In genomic region chr2:71383890-71384289, GRCm38 (mm10) we compare ENCODE assay signal across 15 mouse cellular contexts. TPM values are rescaled to one million over a fixed set of nuclear protein-coding genes. Genes with fewer than 3 reads are reported as not detected.
DNase-seq lines count a peak whose midpoint lies in the region; ATAC-seq and TF ChIP-seq lines count a peak whose summit lies in the region.
"Had no signal": no experiment of that assay in that cellular context is flagged by ENCODE, and none has a peak within 500 bp of the region (broad histone marks: within the 10 kb centered on the region; RNA-seq: fewer than 3 reads in every experiment).

No protein-coding gene starts in this region.

- no peaks in the 10 kb centered on the region for H3K36me3 ChIP-seq in heart, embryonic 11.5 days (ENCODE audit: control insufficient read depth, insufficient read depth, low read length)
- H3K36me3 ChIP-seq in liver, embryonic 12.5 days, result no peaks in the 10 kb centered on the region
- no peaks in the 10 kb centered on the region for H3K36me3 ChIP-seq in liver, postnatal 0 days (replicated peaks; ENCODE audit: insufficient read depth, low read length)
- no peaks in the 10 kb centered on the region for H3K36me3 ChIP-seq in embryonic facial prominence, embryonic 14.5 days (ENCODE audit: control insufficient read depth, insufficient read depth, low read length)
- no peaks in the 10 kb centered on the region for H3K36me3 ChIP-seq in small intestine, adult 2 months (ENCODE audit: control insufficient read depth, insufficient read depth, low read length)

- no peak overlapping the region for H3K27ac ChIP-seq in heart, embryonic 11.5 days (ENCODE audit: low read depth, low read length)
- H3K27ac ChIP-seq in liver, embryonic 12.5 days, result no peak overlapping the region
- H3K27ac ChIP-seq in liver, postnatal 0 days (ENCODE audit: low read depth), result no peak overlapping the region
- H3K27ac ChIP-seq in embryonic facial prominence, embryonic 14.5 days (replicated peaks; ENCODE audit: low read depth, low read length), result no peak overlapping the region
- H3K27ac ChIP-seq in small intestine, adult 2 months (ENCODE audit: insufficient read depth, low read depth, low read length), result no peak overlapping the region
- H3K27ac ChIP-seq: forebrain, embryonic 13.5 days; kidney, postnatal 0 days had no signal

- no peaks in the 10 kb centered on the region for H3K9me3 ChIP-seq in heart, embryonic 11.5 days (replicated peaks; ENCODE audit: control insufficient read depth, low read length)
- no peaks in the 10 kb centered on the region for H3K9me3 ChIP-seq in liver, embryonic 12.5 days (replicated peaks)
- H3K9me3 ChIP-seq in liver, postnatal 0 days (ENCODE audit: low read length), result no peaks in the 10 kb centered on the region
- H3K9me3 ChIP-seq in embryonic facial prominence, embryonic 14.5 days (ENCODE audit: control insufficient read depth, low read length), result no peaks in the 10 kb centered on the region
- H3K9me3 ChIP-seq: forebrain, embryonic 13.5 days had no signal

- TF ChIP-seq EP300 in liver, postnatal 0 days (IDR thresholded peaks at IDR 0.05; ENCODE audit: low read depth), result no peak

- H3K27me3 ChIP-seq in heart, embryonic 11.5 days (ENCODE audit: control insufficient read depth, insufficient read depth, low read length), result no peaks in the 10 kb centered on the region
- no peaks in the 10 kb centered on the region for H3K27me3 ChIP-seq in liver, embryonic 12.5 days (replicated peaks)
- H3K27me3 ChIP-seq in liver, postnatal 0 days (ENCODE audit: insufficient read depth, low read length), result no peaks in the 10 kb centered on the region
- no peaks in the 10 kb centered on the region for H3K27me3 ChIP-seq in embryonic facial prominence, embryonic 14.5 days (replicated peaks; ENCODE audit: control insufficient read depth, insufficient read depth, low read length)
- no peaks in the 10 kb centered on the region for H3K27me3 ChIP-seq in small intestine, adult 2 months (ENCODE audit: control insufficient read depth, insufficient read depth, low read length)
- H3K27me3 ChIP-seq: forebrain, embryonic 13.5 days had no signal

- WGBS in heart, embryonic 11.5 days (ENCODE audit: insufficient replicate concordance), result 25% methylated on average over 11 of the region's 11 CpGs
- 38% methylated on average over 11 of the region's 11 CpGs for WGBS in liver, embryonic 12.5 days (ENCODE audit: insufficient replicate concordance)
- 51% methylated on average over 11 of the region's 11 CpGs for WGBS in liver, postnatal 0 days (ENCODE audit: insufficient replicate concordance)
- WGBS in embryonic facial prominence, embryonic 14.5 days, result 39% methylated on average over 11 of the region's 11 CpGs
- WGBS in small intestine, adult 2 months, result 20% methylated on average over 11 of the region's 11 CpGs

- intact Hi-C loops in heart, postnatal 10 days (cut with DNase I), result no loop called here

- H3K4me2 ChIP-seq in heart, embryonic 11.5 days, result peak overlapping the region; percentile 41
- H3K4me2 ChIP-seq in liver, embryonic 12.5 days, result peak overlapping the region; percentile 43
- H3K4me2 ChIP-seq in liver, postnatal 0 days (ENCODE audit: low read depth, low read length), result no peak overlapping the region
- no peak overlapping the region; the same call in 1 of the 2 replicates for H3K4me2 ChIP-seq in embryonic facial prominence, embryonic 14.5 days (ENCODE audit: low read depth, low read length)
- H3K4me2 ChIP-seq: forebrain, embryonic 13.5 days had no signal

- no peak for TF ChIP-seq POLR2A in small intestine, adult 2 months (IDR thresholded peaks at IDR 0.05; ENCODE audit: low read depth, low read length)

- H3K4me3 ChIP-seq in heart, embryonic 11.5 days (ENCODE audit: low read depth, low read length), result 0 out of 2 replicates have a peak overlapping the region, but pooled peaks have one; percentile 12
- H3K4me3 ChIP-seq in liver, embryonic 12.5 days, result no peak overlapping the region
- no peak overlapping the region for H3K4me3 ChIP-seq in liver, postnatal 0 days (ENCODE audit: low read depth, low read length)
- H3K4me3 ChIP-seq in embryonic facial prominence, embryonic 14.5 days (ENCODE audit: low read depth, low read length), result no peak overlapping the region
- peak overlapping the region; percentile 61 for H3K4me3 ChIP-seq in small intestine, adult 2 months (ENCODE audit: low read depth, low read length)
- H3K4me3 ChIP-seq: forebrain, embryonic 13.5 days had no signal

- H3K4me1 ChIP-seq in heart, embryonic 11.5 days (ENCODE audit: control insufficient read depth, insufficient read depth, low read length), result no peaks in the 10 kb centered on the region
- peaks cover 17% of the 10 kb centered on the region for H3K4me1 ChIP-seq in liver, embryonic 12.5 days
- H3K4me1 ChIP-seq in liver, postnatal 0 days (ENCODE audit: insufficient read depth), result peaks cover 4% of the 10 kb centered on the region
- H3K4me1 ChIP-seq in embryonic facial prominence, embryonic 14.5 days (ENCODE audit: control insufficient read depth, insufficient read depth, low read length), result no peaks in the 10 kb centered on the region
- H3K4me1 ChIP-seq in small intestine, adult 2 months (ENCODE audit: control insufficient read depth, insufficient read depth, insufficient read length, low read length), result no peaks in the 10 kb centered on the region

- no peak for DNase-seq in heart, postnatal 10 days
- no peak for DNase-seq in liver, postnatal 0 days
- DNase-seq in embryonic facial prominence, embryonic 14.5 days (ENCODE audit: low spot score), result peak; percentile 19
- DNase-seq in spleen, adult 18-20 months, result no peak
- no peak for DNase-seq in cerebellum, postnatal 25 days
- DNase-seq: cerebellum, adult 8-10 months; gastrocnemius, postnatal 10 days; left cerebral cortex, postnatal 4 days; retina, postnatal 1 day; thymus, adult 2 months had no signal

- ATAC-seq in heart, embryonic 11.5 days (replicated peaks; ENCODE audit: insufficient number of reproducible peaks, low FRiP score, low TSS enrichment), result no peak
- ATAC-seq in liver, embryonic 12.5 days, result no peak
- no peak for ATAC-seq in liver, postnatal 0 days
- ATAC-seq in embryonic facial prominence, embryonic 14.5 days (ENCODE audit: low read depth), result peak; percentile 19; the same call in 1 of the 2 replicates
- ATAC-seq: forebrain, embryonic 13.5 days had no signal

- TF ChIP-seq CTCF in liver, postnatal 0 days (IDR thresholded peaks at IDR 0.05; ENCODE audit: low read depth), result no peak
- no peak for TF ChIP-seq CTCF in small intestine, adult 2 months (IDR thresholded peaks at IDR 0.05; ENCODE audit: extremely low read depth, insufficient read length, insufficient replicate concordance, low read depth, low read length)

- no peak overlapping the region for H3K9ac ChIP-seq in heart, embryonic 11.5 days (ENCODE audit: low read depth, low read length)
- H3K9ac ChIP-seq in liver, embryonic 12.5 days, result no peak overlapping the region
- H3K9ac ChIP-seq in liver, postnatal 0 days (replicated peaks), result no peak overlapping the region
- H3K9ac ChIP-seq in embryonic facial prominence, embryonic 14.5 days (ENCODE audit: low read depth, low read length), result no peak overlapping the region
- H3K9ac ChIP-seq: forebrain, embryonic 13.5 days had no signal

RNA-seq across cellular contexts. Expression of gene Hat1, which starts 4.9 kb away (rescaled TPM):
- 140 and 144 TPM in 2 replicates for polyA plus RNA-seq in heart, embryonic 11.5 days (2014; fragmentation: Nextera tagmentation; extraction: Ambion mirVana)
- total RNA-seq in heart, postnatal 10 days (2021), result 10 to 100 TPM; 40.7 to 48.3 TPM
- 162 and 165 TPM in 2 replicates for polyA plus RNA-seq in liver, embryonic 12.5 days (2016; fragmentation: Nextera tagmentation; extraction: Ambion mirVana)
- polyA plus RNA-seq in liver, postnatal 0 days (2015; fragmentation: Nextera tagmentation; extraction: Ambion mirVana), result 49.2 and 53.6 TPM in 2 replicates
- 96.6 and 103 TPM in 2 replicates for polyA plus RNA-seq in embryonic facial prominence, embryonic 14.5 days (2014; fragmentation: Nextera tagmentation; extraction: Ambion mirVana)
- polyA plus RNA-seq in small intestine, adult 2 months (2012; rRNA removed), result 0.25 and 0.62 TPM in 2 replicates

RNA-seq across cellular contexts. Expression of gene Slc25a12, which starts 16.3 kb away (rescaled TPM):
- polyA plus RNA-seq in heart, embryonic 11.5 days (2014; fragmentation: Nextera tagmentation; extraction: Ambion mirVana), result 86.9 and 94.7 TPM in 2 replicates
- total RNA-seq in heart, postnatal 10 days (2021), result 100 to 1,000 TPM; 213 to 220 TPM
- polyA plus RNA-seq in liver, embryonic 12.5 days (2016; fragmentation: Nextera tagmentation; extraction: Ambion mirVana), result 31.1 and 31.2 TPM in 2 replicates
- 20.5 and 21.0 TPM in 2 replicates for polyA plus RNA-seq in liver, postnatal 0 days (2015; fragmentation: Nextera tagmentation; extraction: Ambion mirVana)
- polyA plus RNA-seq in embryonic facial prominence, embryonic 14.5 days (2014; fragmentation: Nextera tagmentation; extraction: Ambion mirVana), result 38.0 and 44.6 TPM in 2 replicates
- polyA plus RNA-seq in small intestine, adult 2 months (2012; rRNA removed), result 5.1 and 8.4 TPM in 2 replicates

Comparison
In these comparisons a context has a peak if more than half of its experiments do, and no peak if none do; other contexts are left out.
1. H3K4me2 ChIP-seq: peak in heart, embryonic 11.5 days (single experiment) and liver, embryonic 12.5 days (single experiment); none in liver, postnatal 0 days (single experiment) and embryonic facial prominence, embryonic 14.5 days (single experiment).
2. H3K4me3 ChIP-seq: peak in heart, embryonic 11.5 days (single experiment) and small intestine, adult 2 months (single experiment); none in liver, embryonic 12.5 days (single experiment), liver, postnatal 0 days (single experiment) and embryonic facial prominence, embryonic 14.5 days (single experiment).
3. RNA of gene Hat1, which starts 4.9 kb away (polyA plus RNA-seq): 162 to 165 TPM in liver, embryonic 12.5 days, 140 to 144 TPM in heart, embryonic 11.5 days, 96.6 to 103 TPM in embryonic facial prominence, embryonic 14.5 days and 49.2 to 53.6 TPM in liver, postnatal 0 days; 0.25 to 0.62 TPM in small intestine, adult 2 months; every median in the first group is over 10 times any median in the second.